Mouse (Mus musculus): Measurements from ENCODE around the gene Nup214.

DNA sequence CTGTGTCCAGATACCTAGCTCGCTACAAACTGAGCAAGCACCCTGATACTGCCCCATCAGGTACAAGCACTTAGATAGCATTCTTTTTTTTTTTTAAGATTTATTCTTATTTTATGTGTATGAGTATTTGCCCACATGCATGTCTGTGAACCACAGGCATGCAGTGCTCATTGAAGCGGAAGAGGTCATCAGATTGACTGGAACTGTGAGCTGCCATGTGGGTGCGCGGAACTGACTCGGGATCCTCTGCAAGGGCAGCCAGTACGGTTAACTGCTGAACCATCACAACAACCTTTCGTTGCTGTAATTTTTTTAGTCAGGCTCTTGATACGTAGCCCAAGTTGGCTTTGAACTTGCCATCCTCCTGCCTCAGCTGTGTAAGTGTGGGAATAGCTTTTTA is 13.2 kb upstream of the Nup214 start:
- TF ChIP-seq CTCF (IDR thresholded peaks at IDR 0.05; ENCODE audit: low read depth, low read length): no peak
- TF ChIP-seq POLR2A (IDR thresholded peaks at IDR 0.05; ENCODE audit: extremely low read depth, insufficient read depth, low read length): no peak
